Mouse (Mus musculus) bone marrow macrophage, adult 2 months (primary cell): ENCODE results near the gene Fnbp1.

Experiments used
- CTCF ChIP-seq: IDR thresholded peaks from 2 replicates; pipeline ENCODE4 v1.5.1; 2012; ENCODE audit warnings: low read depth, mild to moderate bottlenecking, low read length, moderate library complexity
- POLR2A ChIP-seq: IDR thresholded peaks from 2 replicates; pipeline ENCODE4 v1.6.1; 2012; ENCODE audit warnings: mild to moderate bottlenecking, low read depth, low read length, borderline replicate concordance

DNA sequence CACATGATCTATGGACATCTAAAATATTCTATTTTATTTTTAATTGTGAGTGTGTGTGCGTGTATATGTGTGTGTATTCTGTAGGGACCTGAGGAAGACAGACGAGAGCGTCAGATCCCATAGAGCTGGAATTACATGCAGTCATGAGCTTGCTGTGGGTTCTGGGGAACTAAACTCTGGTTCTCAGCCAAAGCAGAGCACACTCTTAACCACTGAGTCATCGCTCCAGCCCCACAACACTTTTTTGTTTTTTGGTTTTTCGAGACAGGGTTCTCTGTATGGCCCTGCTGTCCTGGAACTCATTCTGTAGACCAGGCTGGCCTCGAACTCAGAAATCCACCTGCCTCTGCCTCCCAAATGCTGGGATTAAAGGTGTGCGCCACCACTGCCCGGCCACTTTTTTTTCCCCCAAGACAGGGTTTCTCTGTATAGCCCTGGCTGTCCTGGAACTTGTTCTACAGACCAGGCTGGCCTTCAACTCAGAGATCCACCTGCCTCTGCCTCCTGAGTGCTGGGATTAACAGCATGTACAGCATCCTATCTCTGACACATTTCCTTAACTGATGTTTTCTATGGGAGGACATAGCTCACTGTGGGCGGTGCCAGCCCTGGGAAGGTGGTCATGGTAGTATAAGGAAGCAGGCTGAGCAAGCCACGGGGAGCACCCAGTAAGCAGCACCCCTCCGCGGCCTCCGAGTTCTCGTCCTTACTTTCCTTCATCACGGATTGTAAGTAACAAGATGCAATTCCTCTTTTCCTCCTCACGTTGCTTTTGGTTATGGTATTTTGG is 65.3 kb downstream of the Fnbp1 start:
- TF ChIP-seq CTCF (no peak), POLR2A (no peak)
